Mouse (Mus musculus) kidney, embryonic 14.5 days (tissue): Measurements from ENCODE around the gene Frrs1. TPM values are rescaled to one million over a fixed set of nuclear protein-coding genes. Genes with fewer than 3 reads are reported as not detected.

Source experiments
- ATAC-seq: fragments of 200-750 bp; cut with Nextera tagmentation; 2 replicates; pipeline ENCODE4 v1.8.0; 2017; ENCODE audit warnings: moderate number of reproducible peaks, mild to moderate bottlenecking, moderate TSS enrichment, moderate library complexity; ENCODE audit not compliant: low FRiP score, low TSS enrichment
- H3K27ac ChIP-seq: fragments of 300-500 bp; sonication (generic); 2 replicates; pipeline ENCODE4 v1.5.1; 2014; ENCODE audit warnings: low read depth, mild to moderate bottlenecking, low read length, moderate library complexity, mixed read lengths
- H3K27me3 ChIP-seq: fragments of 300-500 bp; sonication (generic); 2 replicates; pipeline ENCODE4 v1.6.1; 2014; ENCODE audit warnings: mild to moderate bottlenecking, low read length; ENCODE audit not compliant: control insufficient read depth, insufficient read depth
- H3K36me3 ChIP-seq: fragments of 300-500 bp; sonication (generic); 2 replicates; pipeline ENCODE4 v1.6.1; 2014; ENCODE audit warnings: low read length, mixed read lengths; ENCODE audit not compliant: control insufficient read depth, insufficient read depth
- H3K4me1 ChIP-seq: fragments of 300-500 bp; sonication (generic); 2 replicates; pipeline ENCODE4 v1.6.1; 2014; ENCODE audit warnings: low read length, mixed read lengths; ENCODE audit not compliant: control insufficient read depth, insufficient read depth
- H3K4me2 ChIP-seq: fragments of 300-500 bp; sonication (generic); replicated peaks from 2 replicates; pipeline ENCODE4 v1.6.1; 2014; ENCODE audit warnings: low read depth, mild to moderate bottlenecking, low read length
- H3K4me3 ChIP-seq: fragments of 300-500 bp; sonication (generic); 2 replicates; pipeline ENCODE4 v1.5.1; 2014; ENCODE audit warnings: mild to moderate bottlenecking, low read length
- H3K9ac ChIP-seq: fragments of 300-500 bp; sonication (generic); 2 replicates; pipeline ENCODE4 v1.6.1; 2014; ENCODE audit warnings: low read depth, mild to moderate bottlenecking, low read length, moderate library complexity
- H3K9me3 ChIP-seq: fragments of 300-500 bp; sonication (generic); 2 replicates; pipeline ENCODE4 v1.6.1; 2016; ENCODE audit warnings: low read length; ENCODE audit not compliant: control insufficient read depth
- WGBS: fragments of 180-500 bp; shearing (Covaris S2); extraction: QIAGEN DNeasy Blood & Tissue Kit; methylation state at CpG from one replicate; pipeline ENCODE4 v1.1.7; 2014; 5-methylcytosine and 5-hydroxymethylcytosine counted together
- polyA plus RNA-seq: library from polyadenylated mRNA; unstranded; fragments of >200 nt; fragmentation: Nextera tagmentation; extraction: Ambion mirVana; gene quantifications from 2 replicates; pipeline ENCODE4 v1.2.1, GENCODE M21; 2014

Frrs1 gene
- polyA plus RNA-seq, 1 experiment from 2014 or later: 21.2 TPM

- H3K4me3 ChIP-seq: no peak overlapping the region
- H3K27ac ChIP-seq: no peak overlapping the region
- 94% methylated on average over 2 of the region's 2 CpGs for WGBS
- H3K4me1 ChIP-seq: no peaks in the 10 kb centered on the region
- H3K27me3 ChIP-seq: no peaks in the 10 kb centered on the region
- no peak overlapping the region for H3K9ac ChIP-seq
- H3K9me3 ChIP-seq: no peaks in the 10 kb centered on the region
- ATAC-seq: no peak
- no peak overlapping the region for H3K4me2 ChIP-seq
- no peaks in the 10 kb centered on the region for H3K36me3 ChIP-seq
Observed at GRCm38 (mm10) chr3:116841311-116841710, 18.0 kb upstream of the Frrs1 start.

- no peak overlapping the region for H3K4me2 ChIP-seq
- no peak overlapping the region for H3K9ac ChIP-seq
- no peaks in the 10 kb centered on the region for H3K9me3 ChIP-seq
- H3K27ac ChIP-seq: no peak overlapping the region
- WGBS: 87% methylated on average over 10 of the region's 10 CpGs
- no peaks in the 10 kb centered on the region for H3K36me3 ChIP-seq
- H3K4me1 ChIP-seq: no peaks in the 10 kb centered on the region
- no peak overlapping the region for H3K4me3 ChIP-seq
- no peaks in the 10 kb centered on the region for H3K27me3 ChIP-seq
- ATAC-seq: no peak
Observed at GRCm38 (mm10) chr3:116844880-116845579, 14.2 kb upstream of the Frrs1 start.

- H3K9ac ChIP-seq: no peak overlapping the region
Observed at GRCm38 (mm10) chr3:116846084-116846483, 13.2 kb upstream of the Frrs1 start.

GRCm38 (mm10) chr3:116848099-116848498, 11.2 kb upstream of the Frrs1 start:
- H3K27ac ChIP-seq: no peak overlapping the region
- no peaks in the 10 kb centered on the region for H3K27me3 ChIP-seq
- H3K36me3 ChIP-seq: no peaks in the 10 kb centered on the region
- H3K9ac ChIP-seq: no peak overlapping the region
- H3K4me2 ChIP-seq: no peak overlapping the region
- no peaks in the 10 kb centered on the region for H3K4me1 ChIP-seq
- ATAC-seq: no peak
- H3K9me3 ChIP-seq: no peaks in the 10 kb centered on the region
- no peak overlapping the region for H3K4me3 ChIP-seq
- WGBS: 93% methylated on average over 1 of the region's 1 CpGs

More at GRCm38 (mm10) chr3:116846084-116846483, 13.2 kb upstream of the Frrs1 start:
- Histone ChIP-seq H3K4me3 (no peak overlapping the region), H3K27me3 (no peaks in the 10 kb centered on the region), H3K36me3 (no peaks in the 10 kb centered on the region), H3K4me2 (no peak overlapping the region), H3K9me3 (no peaks in the 10 kb centered on the region), H3K4me1 (no peaks in the 10 kb centered on the region), H3K27ac (no peak overlapping the region)
- ATAC-seq: no peak
- WGBS: 70% methylated on average over 4 of the region's 4 CpGs

- Histone ChIP-seq H3K4me3 (no peak overlapping the region), H3K4me1 (no peaks in the 10 kb centered on the region), H3K9me3 (no peaks in the 10 kb centered on the region), H3K9ac (no peak overlapping the region), H3K27me3 (no peaks in the 10 kb centered on the region), H3K27ac (no peak overlapping the region), H3K36me3 (no peaks in the 10 kb centered on the region), H3K4me2 (no peak overlapping the region)
- no peak for ATAC-seq
- 72% methylated on average over 4 of the region's 4 CpGs for WGBS
Observed at GRCm38 (mm10) chr3:116848936-116849335, 10.3 kb upstream of the Frrs1 start.

GRCm38 (mm10) chr3:116850376-116850775, 8.9 kb upstream of the Frrs1 start:
- Histone ChIP-seq H3K36me3 (no peaks in the 10 kb centered on the region), H3K9ac (no peak overlapping the region), H3K27ac (no peak overlapping the region), H3K27me3 (no peaks in the 10 kb centered on the region), H3K9me3 (no peaks in the 10 kb centered on the region), H3K4me2 (no peak overlapping the region), H3K4me1 (no peaks in the 10 kb centered on the region), H3K4me3 (no peak overlapping the region)
- WGBS: 79% methylated on average over 1 of the region's 1 CpGs
- ATAC-seq: no peak

GRCm38 (mm10) chr3:116852421-116852820, 6.8 kb upstream of the Frrs1 start:
- 89% methylated on average over 3 of the region's 3 CpGs for WGBS
- H3K9me3 ChIP-seq: no peaks in the 10 kb centered on the region
- H3K4me1 ChIP-seq: no peaks in the 10 kb centered on the region
- ATAC-seq: no peak
- no peaks in the 10 kb centered on the region for H3K27me3 ChIP-seq
- H3K4me3 ChIP-seq: no peak overlapping the region
- H3K4me2 ChIP-seq: no peak overlapping the region
- H3K9ac ChIP-seq: no peak overlapping the region
- no peak overlapping the region for H3K27ac ChIP-seq
- no peaks in the 10 kb centered on the region for H3K36me3 ChIP-seq

- no peak overlapping the region for H3K9ac ChIP-seq
- H3K27ac ChIP-seq: no peak overlapping the region
- no peaks in the 10 kb centered on the region for H3K9me3 ChIP-seq
- H3K27me3 ChIP-seq: no peaks in the 10 kb centered on the region
- H3K36me3 ChIP-seq: no peaks in the 10 kb centered on the region
- 72% methylated on average over 6 of the region's 6 CpGs for WGBS
- H3K4me3 ChIP-seq: no peak overlapping the region
- no peak for ATAC-seq
- no peak overlapping the region for H3K4me2 ChIP-seq
- H3K4me1 ChIP-seq: no peaks in the 10 kb centered on the region
Observed at GRCm38 (mm10) chr3:116857611-116858010, 1.7 kb upstream of the Frrs1 start.

GRCm38 (mm10) chr3:116859752-116860151, 488 bp downstream of the Frrs1 start:
- Histone ChIP-seq H3K4me1 (no peaks in the 10 kb centered on the region), H3K4me2 (no peak overlapping the region), H3K27me3 (no peaks in the 10 kb centered on the region), H3K4me3 (no peak overlapping the region), H3K27ac (no peak overlapping the region), H3K9ac (no peak overlapping the region), H3K36me3 (no peaks in the 10 kb centered on the region), H3K9me3 (no peaks in the 10 kb centered on the region)
- no peak for ATAC-seq
- WGBS: 88% methylated on average over 5 of the region's 5 CpGs
